Mouse (Mus musculus): ENCODE measurements around the gene Cdkn2c. TPM values are rescaled to one million over a fixed set of nuclear protein-coding genes. Genes with fewer than 3 reads are reported as not detected.

The Cdkn2c gene
- total and polyA plus RNA-seq, 3 experiments: 7.1 to 16.1 (median 14.1) TPM

DNA sequence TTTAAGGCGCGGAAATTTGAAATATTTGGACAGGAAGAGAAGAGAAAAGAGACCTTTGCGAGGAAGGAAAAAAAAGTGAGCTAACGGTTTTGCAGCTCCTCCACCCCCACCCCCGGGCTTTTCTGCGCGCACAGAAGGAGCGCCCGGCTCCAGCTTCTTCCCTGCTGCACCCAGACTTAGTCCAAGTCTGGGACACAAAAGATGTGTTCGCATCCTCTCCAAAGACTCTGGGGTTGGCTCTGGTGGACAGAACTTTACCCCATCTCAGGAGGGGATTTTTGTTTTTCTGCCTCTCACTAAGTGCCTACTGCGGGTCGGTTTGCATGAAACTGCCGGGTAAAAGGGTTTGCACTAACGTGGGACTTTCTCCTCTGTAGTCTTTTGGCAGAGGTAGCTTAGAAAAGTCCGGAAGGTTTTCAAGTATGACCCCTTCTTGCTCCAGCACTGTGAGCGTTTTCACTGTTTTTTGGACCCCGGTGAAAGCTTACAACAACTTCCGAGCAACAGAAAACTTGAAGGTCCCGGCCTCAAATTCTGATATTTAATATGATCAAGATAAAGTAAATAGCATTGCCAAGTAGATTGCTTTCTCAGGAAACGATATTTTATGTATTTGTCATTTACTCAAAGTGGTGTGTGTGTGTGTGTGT lies 9.0 kb downstream of the Cdkn2c start:
- Histone ChIP-seq H3K36me3 (replicated peaks in 1 of 2; ENCODE audit: control insufficient read depth in 1 of 2, insufficient read depth in 1 of 2, low read length in 1 of 2) (peaks cover 0 to 3% of the 10 kb centered on the region in 2 experiments), H3K27me3 (replicated peaks) (no peaks in the 10 kb centered on the region), H3K9ac (ENCODE audit: insufficient read depth, low read depth) (peak overlapping the region; percentile 43; the same call in 1 of the 2 replicates), H3K9me3 (replicated peaks; ENCODE audit: low read length) (no peaks in the 10 kb centered on the region), H3K79me2 (replicated peaks; ENCODE audit: control insufficient read depth, extremely low read depth, insufficient read depth, poor library complexity, severe bottlenecking) (no peaks in the 10 kb centered on the region), H3K4me3 (replicated peaks in 1 of 3; ENCODE audit: low read depth in 2 of 3, low read length in 2 of 3, poor library complexity in 1 of 3) (peak overlapping the region in 2 of 3 experiments; percentile 17 to 70), H3K4me1 (ENCODE audit: control insufficient read depth in 1 of 2, insufficient read depth in 2 of 2) (no peaks in the 10 kb centered on the region; a peak in 1 of 4 replicates), H3K4me2 (ENCODE audit: insufficient read depth, low read depth, poor library complexity, severe bottlenecking) (peak overlapping the region; percentile 73), H3K27ac (ENCODE audit: insufficient read depth, low read depth) (no peak overlapping the region)
- no peak for DNase-seq (ENCODE audit: extremely low read depth)
- dilution Hi-C loops (cut with MboI; ENCODE audit: extremely low pct_ligation_motif_present, extremely low pct_unique_long_range_greater_than_20kb, low sequenced_read_pairs) (no loop called here), in situ Hi-C loops (cut with MboI; ENCODE audit: low pct_ligation_motif_present, low pct_unique_long_range_greater_than_20kb, low sequenced_read_pairs) (no loop called here)
- TF ChIP-seq SIN3A (IDR thresholded peaks at IDR 0.05; ENCODE audit: low read length) (no peak), POLR2A (IDR thresholded peaks at IDR 0.05; ENCODE audit: low read depth, low read length) (no peak), E2F4 (IDR thresholded peaks at IDR 0.05; ENCODE audit: insufficient replicate concordance, low read depth, low read length) (0 out of 2 replicates have a peak, but pooled peaks have one; percentile 23), CHD2 (IDR thresholded peaks at IDR 0.05; ENCODE audit: low read length) (no peak), JUND (conservative IDR thresholded peaks at IDR 0.05; ENCODE audit: low read depth, low read length) (no peak), ZNF384 (IDR thresholded peaks at IDR 0.05; ENCODE audit: low read depth, low read length) (peak; percentile 56; the same call in 1 of the 2 replicates)

DNA sequence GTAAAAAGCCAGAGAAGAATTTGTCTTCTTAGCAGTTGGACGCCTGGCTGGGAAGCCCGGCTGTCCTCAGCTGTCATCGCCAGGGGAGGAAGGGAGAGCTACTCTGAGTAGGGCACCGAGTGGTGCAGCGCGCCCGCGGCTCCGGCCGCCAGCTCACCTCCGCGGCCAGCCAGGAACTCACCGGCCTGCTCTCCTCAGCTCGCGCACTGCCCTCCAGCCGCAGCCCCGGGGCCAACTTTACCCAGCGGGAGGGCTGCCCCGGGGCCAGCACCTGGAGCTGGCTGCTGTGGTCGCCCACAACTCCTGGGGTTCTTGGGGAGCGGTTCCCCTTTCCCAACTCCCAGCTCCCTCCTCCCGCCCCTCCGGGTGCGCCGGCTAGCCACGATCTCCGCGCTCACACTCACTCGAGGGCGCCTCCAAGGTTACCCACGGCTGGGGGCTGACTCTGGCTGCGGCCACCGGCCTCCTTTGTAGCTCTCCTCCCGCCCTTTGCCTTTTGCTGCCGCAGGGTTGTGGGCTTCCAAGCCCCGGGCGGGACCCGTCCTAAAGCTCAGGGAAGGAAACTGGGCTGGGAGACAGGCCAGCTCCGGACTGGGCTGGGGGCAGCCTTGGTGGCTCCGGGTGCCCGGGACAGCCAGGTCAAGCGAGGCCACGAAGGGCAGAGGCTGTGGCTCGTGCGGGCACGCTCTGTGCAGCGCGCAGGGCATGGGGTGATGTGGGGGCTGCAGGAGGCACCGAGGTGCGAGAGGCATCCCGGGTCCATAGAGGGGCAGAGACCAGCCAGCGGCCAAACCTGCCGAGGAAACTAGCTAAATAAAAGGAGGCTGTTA lies 9.8 kb downstream of the Cdkn2c start:
- Histone ChIP-seq H3K27ac (ENCODE audit: insufficient read depth, low read depth) (no peak overlapping the region), H3K27me3 (replicated peaks) (no peaks in the 10 kb centered on the region), H3K4me1 (ENCODE audit: control insufficient read depth in 1 of 2, insufficient read depth in 2 of 2) (no peaks in the 10 kb centered on the region; a peak in 1 of 4 replicates), H3K9ac (ENCODE audit: insufficient read depth, low read depth) (peak overlapping the region; percentile 43), H3K4me2 (ENCODE audit: insufficient read depth, low read depth, poor library complexity, severe bottlenecking) (peak overlapping the region; percentile 73), H3K36me3 (replicated peaks in 1 of 2; ENCODE audit: control insufficient read depth in 1 of 2, insufficient read depth in 1 of 2, low read length in 1 of 2) (peaks cover 0 to 3% of the 10 kb centered on the region in 2 experiments), H3K9me3 (replicated peaks; ENCODE audit: low read length) (no peaks in the 10 kb centered on the region), H3K79me2 (replicated peaks; ENCODE audit: control insufficient read depth, extremely low read depth, insufficient read depth, poor library complexity, severe bottlenecking) (no peaks in the 10 kb centered on the region), H3K4me3 (replicated peaks in 1 of 3; ENCODE audit: low read depth in 2 of 3, low read length in 2 of 3, poor library complexity in 1 of 3) (peak overlapping the region in 2 of 3 experiments; percentile 51 to 70)
- TF ChIP-seq MAX (IDR thresholded peaks at IDR 0.05; ENCODE audit: low read length) (0 out of 2 replicates have a peak, but pooled peaks have one; percentile 10), SIN3A (IDR thresholded peaks at IDR 0.05; ENCODE audit: low read length) (0 out of 2 replicates have a peak, but pooled peaks have one; percentile 37), ZNF384 (IDR thresholded peaks at IDR 0.05; ENCODE audit: low read depth, low read length) (no peak), BHLHE40 (IDR thresholded peaks at IDR 0.05; ENCODE audit: low read depth, low read length) (peak; percentile 24; the same call in 1 of the 2 replicates), ELF1 (IDR thresholded peaks at IDR 0.05; ENCODE audit: low read depth, low read length) (0 out of 2 replicates have a peak, but pooled peaks have one; percentile 21), MYC (IDR thresholded peaks at IDR 0.05; ENCODE audit: low read depth, low read length) (no peak), ETS1 (conservative IDR thresholded peaks at IDR 0.05; ENCODE audit: low read depth, low read length) (no peak), UBTF (IDR thresholded peaks at IDR 0.05; ENCODE audit: low read depth, low read length) (peak; percentile 79), IRF4 (IDR thresholded peaks at IDR 0.05; ENCODE audit: low read depth, low read length) (no peak), ZC3H11A (IDR thresholded peaks at IDR 0.05; ENCODE audit: low read depth, low read length) (no peak), NRF1 (IDR thresholded peaks at IDR 0.05; ENCODE audit: low read depth, low read length) (no peak), TCF12 (IDR thresholded peaks at IDR 0.05; ENCODE audit: low read depth, low read length) (peak; percentile 14; the same call in 1 of the 2 replicates)
- in situ Hi-C loops (cut with MboI; ENCODE audit: low pct_ligation_motif_present, low pct_unique_long_range_greater_than_20kb, low sequenced_read_pairs): no loop called here
- DNase-seq (ENCODE audit: extremely low read depth): no peak
- dilution Hi-C loops (cut with MboI; ENCODE audit: extremely low pct_ligation_motif_present, extremely low pct_unique_long_range_greater_than_20kb, low sequenced_read_pairs): no loop called here
